Mouse (Mus musculus) heart, embryonic 16.5 days (tissue): ENCODE data around the gene Tnr. TPM values are rescaled to one million over a fixed set of nuclear protein-coding genes. Genes with fewer than 3 reads are reported as not detected.

Source experiments
- ATAC-seq: fragments of 200-750 bp; cut with Nextera tagmentation; replicated peaks from 2 replicates; pipeline ENCODE4 v1.8.0; 2017; ENCODE audit warnings: moderate number of reproducible peaks; ENCODE audit not compliant: insufficient read depth, low FRiP score; ENCODE audit errors: extremely low read depth
- H3K27ac ChIP-seq: fragments of 300-500 bp; sonication (generic); 2 replicates; pipeline ENCODE4 v1.5.1; 2014; ENCODE audit warnings: mild to moderate bottlenecking, low read length, control low read depth, moderate library complexity
- H3K27me3 ChIP-seq: fragments of 300-500 bp; sonication (generic); 2 replicates; pipeline ENCODE4 v1.6.1; 2014; ENCODE audit warnings: low read length, mixed read lengths; ENCODE audit not compliant: control insufficient read depth, insufficient read depth
- H3K36me3 ChIP-seq: fragments of 300-500 bp; sonication (generic); 2 replicates; pipeline ENCODE4 v1.6.1; 2014; ENCODE audit not compliant: control insufficient read depth, insufficient read depth
- H3K4me1 ChIP-seq: fragments of 300-500 bp; sonication (generic); 2 replicates; pipeline ENCODE4 v1.6.1; 2014; ENCODE audit warnings: low read length, mixed read lengths; ENCODE audit not compliant: control insufficient read depth, insufficient read depth
- H3K4me2 ChIP-seq: fragments of 300-500 bp; sonication (generic); 2 replicates; pipeline ENCODE4 v1.6.1; 2014; ENCODE audit warnings: low read depth, mild to moderate bottlenecking, control low read depth, low read length
- H3K4me3 ChIP-seq: fragments of 300-500 bp; sonication (generic); 2 replicates; pipeline ENCODE4 v1.5.1; 2014; ENCODE audit warnings: mild to moderate bottlenecking, control low read depth, low read length
- H3K9ac ChIP-seq: fragments of 300-500 bp; sonication (generic); 2 replicates; pipeline ENCODE4 v1.6.1; 2014; ENCODE audit warnings: low read length, control low read depth
- H3K9me3 ChIP-seq: fragments of 300-500 bp; sonication (generic); replicated peaks from 2 replicates; pipeline ENCODE4 v1.6.1; 2016; ENCODE audit warnings: low read length; ENCODE audit not compliant: control insufficient read depth
- WGBS: fragments of 180-500 bp; shearing (Covaris S2); extraction: QIAGEN DNeasy Blood & Tissue Kit; methylation state at CpG from one replicate; pipeline ENCODE4 v1.1.7; 2014; 5-methylcytosine and 5-hydroxymethylcytosine counted together
- polyA plus RNA-seq: library from polyadenylated mRNA; unstranded; fragments of >200 nt; fragmentation: Nextera tagmentation; extraction: Ambion mirVana; gene quantifications from 2 replicates; pipeline ENCODE4 v1.2.1, GENCODE M21; 2015

The Tnr gene
- polyA plus RNA-seq, 1 experiment from 2014 or later: 0.32 TPM

DNA sequence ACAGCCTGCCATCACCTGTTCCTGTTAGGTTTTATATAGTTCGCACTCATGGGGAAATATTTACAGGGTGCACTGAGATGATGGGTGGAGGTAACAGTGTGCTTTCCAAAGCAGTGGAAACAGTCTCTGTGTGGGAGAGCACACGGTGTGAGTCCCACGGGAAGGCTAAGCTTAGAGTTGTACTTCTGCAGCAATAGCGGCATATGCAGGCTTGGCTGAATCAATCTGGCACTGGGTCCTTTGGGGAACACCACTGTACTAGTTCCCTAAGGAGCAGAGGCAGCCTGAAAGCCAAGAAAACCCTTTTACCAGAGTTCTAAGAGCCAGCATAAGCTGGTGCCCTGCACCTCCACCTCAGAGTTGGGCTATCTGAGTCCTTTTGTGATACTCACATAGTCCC is 115.8 kb downstream of the Tnr start:
- 85% methylated on average over 4 of the region's 4 CpGs for WGBS
- Histone ChIP-seq H3K4me1 (no peaks in the 10 kb centered on the region), H3K9me3 (no peaks in the 10 kb centered on the region), H3K27me3 (no peaks in the 10 kb centered on the region), H3K9ac (no peak overlapping the region), H3K4me3 (no peak overlapping the region), H3K36me3 (no peaks in the 10 kb centered on the region), H3K27ac (no peak overlapping the region), H3K4me2 (no peak overlapping the region)
- ATAC-seq: no peak

GRCm38 (mm10) chr1:159645719-159646118 is 122.2 kb downstream of the Tnr start:
- 79% methylated on average over 4 of the region's 4 CpGs for WGBS
- Histone ChIP-seq H3K9ac (no peak overlapping the region), H3K4me3 (no peak overlapping the region), H3K4me2 (no peak overlapping the region), H3K27me3 (no peaks in the 10 kb centered on the region), H3K36me3 (no peaks in the 10 kb centered on the region), H3K4me1 (no peaks in the 10 kb centered on the region), H3K9me3 (no peaks in the 10 kb centered on the region), H3K27ac (no peak overlapping the region)
- ATAC-seq: no peak

DNA sequence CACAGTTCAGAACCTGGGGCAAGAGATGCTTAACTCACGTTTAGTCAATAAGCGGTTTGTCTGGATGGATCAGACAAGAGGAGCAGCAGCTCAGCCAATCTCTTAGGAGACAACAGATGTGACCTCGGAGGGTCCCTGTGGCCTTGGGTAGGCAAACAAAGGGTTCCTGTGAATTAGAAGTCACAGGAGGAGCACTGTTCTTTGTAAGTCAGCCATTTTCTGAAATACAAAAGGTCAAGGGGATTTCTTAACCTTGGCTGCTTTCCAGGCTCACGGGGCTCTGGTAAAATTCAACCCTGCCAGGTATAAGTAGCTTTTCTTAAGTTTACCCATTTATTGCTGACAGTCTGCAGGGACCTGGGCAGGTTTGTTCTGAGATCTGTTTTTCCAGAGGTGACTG is 126.9 kb downstream of the Tnr start:
- H3K27me3 ChIP-seq: no peaks in the 10 kb centered on the region
- no peaks in the 10 kb centered on the region for H3K4me1 ChIP-seq
- ATAC-seq: no peak
- no peak overlapping the region for H3K4me2 ChIP-seq
- no peak overlapping the region for H3K27ac ChIP-seq
- no peaks in the 10 kb centered on the region for H3K9me3 ChIP-seq
- H3K36me3 ChIP-seq: no peaks in the 10 kb centered on the region
- WGBS: 52% methylated on average over 4 of the region's 4 CpGs
- no peak overlapping the region for H3K9ac ChIP-seq
- no peak overlapping the region for H3K4me3 ChIP-seq

- no peak for ATAC-seq
- H3K4me1 ChIP-seq: no peaks in the 10 kb centered on the region
- H3K4me3 ChIP-seq: no peak overlapping the region
- WGBS: 61% methylated on average over 3 of the region's 3 CpGs
- no peak overlapping the region for H3K27ac ChIP-seq
- H3K36me3 ChIP-seq: no peaks in the 10 kb centered on the region
- H3K9me3 ChIP-seq: no peaks in the 10 kb centered on the region
- H3K4me2 ChIP-seq: no peak overlapping the region
- H3K27me3 ChIP-seq: no peaks in the 10 kb centered on the region
- H3K9ac ChIP-seq: no peak overlapping the region
Observed at GRCm38 (mm10) chr1:159655241-159655640, 131.7 kb downstream of the Tnr start.

GRCm38 (mm10) chr1:159657856-159658542 is 134.4 kb downstream of the Tnr start:
- H3K4me2 ChIP-seq: no peak overlapping the region

DNA sequence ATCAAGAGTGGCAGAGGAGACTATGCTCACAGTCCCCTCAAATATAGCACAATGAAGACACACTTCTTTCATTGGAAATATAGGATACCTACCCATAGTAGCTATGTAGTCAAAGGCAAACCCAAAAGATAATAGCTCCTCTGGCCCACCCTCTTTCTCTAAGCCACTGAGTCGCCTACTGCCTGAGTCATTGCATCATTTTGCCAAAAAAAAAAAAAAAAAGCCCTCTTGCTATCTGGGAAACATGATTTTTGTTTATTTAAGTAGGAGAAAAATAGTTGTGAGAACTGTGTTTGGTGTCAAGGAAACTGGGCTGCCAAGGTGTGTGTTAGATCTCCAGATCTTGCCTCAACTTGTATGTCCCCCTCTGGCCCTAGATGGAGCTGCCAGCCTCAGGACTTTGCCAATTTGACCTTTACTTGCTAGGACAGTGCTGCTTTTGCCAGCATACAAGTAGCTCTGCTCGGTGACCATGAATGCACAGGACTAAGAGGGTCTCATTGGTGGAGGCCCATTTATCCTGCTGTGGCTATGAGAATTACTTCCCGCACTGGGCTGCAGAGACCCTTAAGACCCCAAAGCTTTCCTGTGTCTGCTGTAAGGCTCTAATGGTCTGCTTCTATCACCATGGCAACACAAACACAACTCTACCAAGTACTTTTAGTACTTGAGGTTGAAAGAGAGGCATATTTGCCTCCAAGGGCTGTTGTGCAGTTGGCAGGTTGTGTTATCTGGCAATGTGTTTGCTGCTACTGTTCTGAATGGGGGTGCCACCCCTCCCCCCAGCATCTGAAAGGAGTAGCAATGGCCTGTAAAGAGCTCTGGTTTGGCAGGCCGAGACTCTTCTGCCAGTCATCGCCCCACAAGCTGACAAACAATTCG is 137.3 kb downstream of the Tnr start:
- no peak overlapping the region for H3K4me2 ChIP-seq
- no peaks in the 10 kb centered on the region for H3K9me3 ChIP-seq
- H3K27me3 ChIP-seq: no peaks in the 10 kb centered on the region
- no peak for ATAC-seq
- H3K36me3 ChIP-seq: no peaks in the 10 kb centered on the region
- H3K4me3 ChIP-seq: no peak overlapping the region
- WGBS: 55% methylated on average over 6 of the region's 6 CpGs
- no peak overlapping the region for H3K27ac ChIP-seq
- H3K9ac ChIP-seq: no peak overlapping the region
- H3K4me1 ChIP-seq: no peaks in the 10 kb centered on the region

More at GRCm38 (mm10) chr1:159657856-159658542, 134.4 kb downstream of the Tnr start:
- H3K36me3 ChIP-seq: no peaks in the 10 kb centered on the region
- H3K27me3 ChIP-seq: no peaks in the 10 kb centered on the region
- H3K4me3 ChIP-seq: no peak overlapping the region
- H3K27ac ChIP-seq: no peak overlapping the region
- ATAC-seq: no peak
- no peak overlapping the region for H3K9ac ChIP-seq
- WGBS: 48% methylated on average over 11 of the region's 11 CpGs
- no peaks in the 10 kb centered on the region for H3K4me1 ChIP-seq
- no peaks in the 10 kb centered on the region for H3K9me3 ChIP-seq

GRCm38 (mm10) chr1:159664496-159664895 is 140.9 kb downstream of the Tnr start:
- no peak overlapping the region for H3K9ac ChIP-seq
- 82% methylated on average over 3 of the region's 3 CpGs for WGBS
- no peaks in the 10 kb centered on the region for H3K36me3 ChIP-seq
- no peak overlapping the region for H3K4me3 ChIP-seq
- ATAC-seq: no peak
- no peak overlapping the region for H3K27ac ChIP-seq
- H3K9me3 ChIP-seq: no peaks in the 10 kb centered on the region
- H3K27me3 ChIP-seq: no peaks in the 10 kb centered on the region
- no peaks in the 10 kb centered on the region for H3K4me1 ChIP-seq
- H3K4me2 ChIP-seq: no peak overlapping the region

GRCm38 (mm10) chr1:159664945-159665344 is 141.4 kb downstream of the Tnr start:
- no peak overlapping the region for H3K4me3 ChIP-seq
- no peaks in the 10 kb centered on the region for H3K9me3 ChIP-seq
- H3K36me3 ChIP-seq: no peaks in the 10 kb centered on the region
- H3K4me1 ChIP-seq: no peaks in the 10 kb centered on the region; the same call in 1 of the 2 replicates
- H3K9ac ChIP-seq: no peak overlapping the region
- 86% methylated on average over 4 of the region's 4 CpGs for WGBS
- no peaks in the 10 kb centered on the region for H3K27me3 ChIP-seq
- H3K4me2 ChIP-seq: no peak overlapping the region
- H3K27ac ChIP-seq: no peak overlapping the region
- ATAC-seq: no peak

DNA sequence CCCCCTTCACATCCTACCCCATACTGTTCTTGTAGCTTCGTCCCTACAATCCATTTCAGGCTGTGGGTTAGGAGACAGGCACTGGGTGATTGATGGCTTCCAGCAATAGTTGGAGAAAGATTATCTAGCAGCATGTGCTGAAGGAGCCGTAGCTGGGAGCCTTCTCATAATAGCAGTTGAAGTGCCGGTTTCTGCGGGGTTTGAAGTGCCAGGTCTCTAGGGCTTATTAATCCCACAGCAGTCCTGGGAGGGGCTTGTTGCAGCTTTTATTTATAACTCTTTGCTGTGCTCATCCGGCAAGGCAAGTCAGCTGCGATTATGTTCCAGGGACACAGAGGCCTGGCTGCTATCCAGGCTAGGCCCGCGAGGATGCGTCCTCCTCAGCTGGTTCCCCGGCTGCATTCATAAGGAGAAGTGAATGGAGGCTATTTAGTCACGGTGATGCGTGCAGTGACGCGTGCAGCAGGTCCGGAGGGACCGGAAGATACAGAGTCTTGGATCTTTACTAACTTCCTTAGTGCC is 147.1 kb downstream of the Tnr start:
- H3K9ac ChIP-seq: peak overlapping the region; percentile 25; the same call in 1 of the 2 replicates
- no peaks in the 10 kb centered on the region for H3K36me3 ChIP-seq
- peak overlapping the region; percentile 62 for H3K27ac ChIP-seq
- peak overlapping the region; percentile 47 for H3K4me2 ChIP-seq
- H3K27me3 ChIP-seq: no peaks in the 10 kb centered on the region
- 25% methylated on average over 16 of the region's 16 CpGs for WGBS
- H3K9me3 ChIP-seq: no peaks in the 10 kb centered on the region
- peaks cover 13% of the 10 kb centered on the region for H3K4me1 ChIP-seq
- peak overlapping the region; percentile 9 for H3K4me3 ChIP-seq
- peak; percentile 85 for ATAC-seq
